Mouse (Mus musculus): Measurements from ENCODE around the gene Rtkn2. TPM values are rescaled to one million over a fixed set of nuclear protein-coding genes. Genes with fewer than 3 reads are reported as not detected.

Rtkn2 gene
- polyA plus RNA-seq, 1 experiment = 0.14 TPM

- TF ChIP-seq POLR2A (IDR thresholded peaks at IDR 0.05; ENCODE audit: control insufficient read depth, low read depth, low read length) (no peak), CTCF (IDR thresholded peaks at IDR 0.05; ENCODE audit: control insufficient read depth, insufficient read depth, insufficient replicate concordance, low read depth, low read length) (no peak)
- H3K27ac ChIP-seq (ENCODE audit: control insufficient read depth, insufficient read depth, low read depth, low read length) = no peak overlapping the region
- H3K4me1 ChIP-seq (ENCODE audit: control insufficient read depth, insufficient read depth, low read length) = 0 out of 2 replicates have a peak, but pooled peaks cover 3% of the 10 kb centered on the region
- H3K4me3 ChIP-seq (ENCODE audit: control insufficient read depth, low read depth, low read length) = peak overlapping the region; percentile 20; the same call in 1 of the 2 replicates
- H3K36me3 ChIP-seq (ENCODE audit: control insufficient read depth, insufficient read depth, low read length) = no peaks in the 10 kb centered on the region
- no peaks in the 10 kb centered on the region for H3K27me3 ChIP-seq (ENCODE audit: control insufficient read depth, insufficient read depth, low read length)
Observed at GRCm38 (mm10) chr10:68051316-68051933, 72.1 kb downstream of the Rtkn2 start.

DNA sequence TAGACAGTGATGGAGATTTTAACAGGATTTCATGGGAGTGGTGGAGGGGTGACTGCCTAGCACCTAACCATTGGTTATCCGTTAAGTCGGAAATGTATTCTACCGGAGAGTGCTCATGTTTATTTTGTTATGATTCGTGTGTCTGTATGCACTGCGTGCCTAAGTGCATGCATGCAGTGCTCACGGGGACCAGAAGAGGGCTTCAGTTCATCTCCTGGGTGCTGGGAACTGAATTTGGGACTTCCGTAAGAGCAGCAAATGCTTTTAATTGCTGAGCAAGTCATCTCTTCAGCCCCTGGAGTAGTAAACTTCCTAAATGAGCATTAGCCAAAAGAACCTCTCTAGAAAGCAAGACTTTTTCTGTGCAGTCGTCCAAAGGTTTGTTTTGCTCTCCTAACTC lies 72.9 kb downstream of the Rtkn2 start:
- H3K4me1 ChIP-seq (ENCODE audit: control insufficient read depth, insufficient read depth, low read length) = 0 out of 2 replicates have a peak, but pooled peaks cover 3% of the 10 kb centered on the region
- H3K27me3 ChIP-seq (ENCODE audit: control insufficient read depth, insufficient read depth, low read length) = no peaks in the 10 kb centered on the region
- TF ChIP-seq CTCF (IDR thresholded peaks at IDR 0.05; ENCODE audit: control insufficient read depth, insufficient read depth, insufficient replicate concordance, low read depth, low read length) = no peak
- TF ChIP-seq POLR2A (IDR thresholded peaks at IDR 0.05; ENCODE audit: control insufficient read depth, low read depth, low read length) = no peak
- H3K27ac ChIP-seq (ENCODE audit: control insufficient read depth, insufficient read depth, low read depth, low read length) = no peak overlapping the region
- no peaks in the 10 kb centered on the region for H3K36me3 ChIP-seq (ENCODE audit: control insufficient read depth, insufficient read depth, low read length)
- no peak overlapping the region for H3K4me3 ChIP-seq (ENCODE audit: control insufficient read depth, low read depth, low read length)

DNA sequence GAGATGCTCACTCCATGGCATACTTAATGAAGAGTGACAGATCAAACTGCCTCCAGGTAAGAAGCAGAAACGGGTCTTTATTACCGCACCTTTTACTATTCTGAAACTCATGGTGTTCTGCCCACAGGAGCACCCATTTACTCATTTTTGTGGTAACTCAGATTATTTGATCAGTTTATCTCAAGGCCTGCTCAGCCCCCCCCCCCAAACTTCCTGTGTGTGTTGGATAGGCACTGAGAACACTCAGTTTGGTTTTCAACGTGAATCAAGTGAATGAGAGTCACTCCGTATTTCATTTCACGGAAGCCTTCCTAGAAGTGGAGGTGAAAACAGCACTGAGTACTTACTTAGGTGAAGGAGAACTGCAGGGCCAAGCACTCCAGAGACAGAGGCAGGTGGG lies 74.8 kb downstream of the Rtkn2 start:
- Histone ChIP-seq H3K27ac (ENCODE audit: control insufficient read depth, insufficient read depth, low read depth, low read length) (no peak overlapping the region), H3K36me3 (ENCODE audit: control insufficient read depth, insufficient read depth, low read length) (no peaks in the 10 kb centered on the region), H3K4me1 (ENCODE audit: control insufficient read depth, insufficient read depth, low read length) (0 out of 2 replicates have a peak, but pooled peaks cover 3% of the 10 kb centered on the region), H3K4me3 (ENCODE audit: control insufficient read depth, low read depth, low read length) (no peak overlapping the region), H3K27me3 (ENCODE audit: control insufficient read depth, insufficient read depth, low read length) (no peaks in the 10 kb centered on the region)
- TF ChIP-seq POLR2A (IDR thresholded peaks at IDR 0.05; ENCODE audit: control insufficient read depth, low read depth, low read length) = no peak
- TF ChIP-seq CTCF (IDR thresholded peaks at IDR 0.05; ENCODE audit: control insufficient read depth, insufficient read depth, insufficient replicate concordance, low read depth, low read length) = no peak

DNA sequence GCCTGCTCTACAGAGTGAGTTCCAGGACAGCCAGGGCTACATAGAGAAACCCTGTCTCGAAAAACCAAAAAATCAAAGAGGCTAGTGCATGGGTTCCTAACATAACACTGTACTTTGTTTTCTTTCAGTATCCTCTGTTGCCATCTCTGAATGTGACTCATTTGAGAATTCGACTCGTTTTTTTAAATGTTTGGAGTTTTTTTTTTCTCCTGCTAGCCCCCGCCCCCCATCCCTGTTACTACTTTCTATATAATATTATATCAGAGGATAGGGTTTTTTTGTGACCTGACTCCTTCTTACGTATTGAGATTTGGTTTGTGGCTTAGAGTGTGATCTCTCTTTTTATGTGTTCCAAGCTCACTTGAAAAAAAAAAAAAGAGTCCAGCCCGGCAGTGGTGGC lies 75.3 kb downstream of the Rtkn2 start:
- Histone ChIP-seq H3K4me1 (ENCODE audit: control insufficient read depth, insufficient read depth, low read length) (0 out of 2 replicates have a peak, but pooled peaks cover 3% of the 10 kb centered on the region), H3K36me3 (ENCODE audit: control insufficient read depth, insufficient read depth, low read length) (no peaks in the 10 kb centered on the region), H3K4me3 (ENCODE audit: control insufficient read depth, low read depth, low read length) (no peak overlapping the region), H3K27ac (ENCODE audit: control insufficient read depth, insufficient read depth, low read depth, low read length) (no peak overlapping the region), H3K27me3 (ENCODE audit: control insufficient read depth, insufficient read depth, low read length) (no peaks in the 10 kb centered on the region)
- no peak for TF ChIP-seq CTCF (IDR thresholded peaks at IDR 0.05; ENCODE audit: control insufficient read depth, insufficient read depth, insufficient replicate concordance, low read depth, low read length)
- TF ChIP-seq POLR2A (IDR thresholded peaks at IDR 0.05; ENCODE audit: control insufficient read depth, low read depth, low read length) = no peak

DNA sequence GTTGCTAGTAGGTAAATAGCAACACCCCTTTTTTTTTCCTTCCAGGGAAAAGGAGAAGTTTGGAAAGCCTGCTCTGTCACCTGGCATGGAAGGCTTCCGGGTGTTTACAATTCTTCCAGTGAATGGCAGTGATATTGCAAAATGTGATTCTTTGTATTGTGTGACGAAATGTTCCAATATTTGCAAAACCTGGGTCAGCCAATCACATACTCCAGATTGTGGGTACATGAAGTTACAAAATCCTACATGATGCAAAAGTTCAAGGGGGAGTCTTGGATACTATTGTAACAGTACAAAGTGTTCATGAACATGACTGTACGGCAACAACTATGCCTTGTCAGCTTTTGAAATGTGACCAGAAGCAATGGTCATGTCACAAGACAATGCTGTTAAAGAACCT lies 78.5 kb downstream of the Rtkn2 start:
- Histone ChIP-seq H3K4me3 (ENCODE audit: control insufficient read depth, low read depth, low read length) (no peak overlapping the region), H3K36me3 (ENCODE audit: control insufficient read depth, insufficient read depth, low read length) (no peaks in the 10 kb centered on the region), H3K27ac (ENCODE audit: control insufficient read depth, insufficient read depth, low read depth, low read length) (no peak overlapping the region), H3K4me1 (ENCODE audit: control insufficient read depth, insufficient read depth, low read length) (no peaks in the 10 kb centered on the region), H3K27me3 (ENCODE audit: control insufficient read depth, insufficient read depth, low read length) (no peaks in the 10 kb centered on the region)
- TF ChIP-seq POLR2A (IDR thresholded peaks at IDR 0.05; ENCODE audit: control insufficient read depth, low read depth, low read length) (no peak), CTCF (IDR thresholded peaks at IDR 0.05; ENCODE audit: control insufficient read depth, insufficient read depth, insufficient replicate concordance, low read depth, low read length) (no peak)

- no peak overlapping the region for H3K4me3 ChIP-seq (ENCODE audit: control insufficient read depth, low read depth, low read length)
- no peak for TF ChIP-seq CTCF (IDR thresholded peaks at IDR 0.05; ENCODE audit: control insufficient read depth, insufficient read depth, insufficient replicate concordance, low read depth, low read length)
- no peak for TF ChIP-seq POLR2A (IDR thresholded peaks at IDR 0.05; ENCODE audit: control insufficient read depth, low read depth, low read length)
- no peaks in the 10 kb centered on the region for H3K36me3 ChIP-seq (ENCODE audit: control insufficient read depth, insufficient read depth, low read length)
- H3K27ac ChIP-seq (ENCODE audit: control insufficient read depth, insufficient read depth, low read depth, low read length) = no peak overlapping the region
- H3K27me3 ChIP-seq (ENCODE audit: control insufficient read depth, insufficient read depth, low read length) = no peaks in the 10 kb centered on the region
- no peaks in the 10 kb centered on the region for H3K4me1 ChIP-seq (ENCODE audit: control insufficient read depth, insufficient read depth, low read length)
Observed at GRCm38 (mm10) chr10:68058378-68058777, 79.0 kb downstream of the Rtkn2 start.

GRCm38 (mm10) chr10:68060590-68061248 lies 81.3 kb downstream of the Rtkn2 start:
- no peak overlapping the region for H3K4me3 ChIP-seq (ENCODE audit: control insufficient read depth, low read depth, low read length)
- no peaks in the 10 kb centered on the region for H3K27me3 ChIP-seq (ENCODE audit: control insufficient read depth, insufficient read depth, low read length)
- H3K4me1 ChIP-seq (ENCODE audit: control insufficient read depth, insufficient read depth, low read length) = no peaks in the 10 kb centered on the region
- TF ChIP-seq POLR2A (IDR thresholded peaks at IDR 0.05; ENCODE audit: control insufficient read depth, low read depth, low read length) = no peak
- no peak for TF ChIP-seq CTCF (IDR thresholded peaks at IDR 0.05; ENCODE audit: control insufficient read depth, insufficient read depth, insufficient replicate concordance, low read depth, low read length)
- no peaks in the 10 kb centered on the region for H3K36me3 ChIP-seq (ENCODE audit: control insufficient read depth, insufficient read depth, low read length)
- peak overlapping the region; percentile 39; the same call in 1 of the 2 replicates for H3K27ac ChIP-seq (ENCODE audit: control insufficient read depth, insufficient read depth, low read depth, low read length)

Data from testis, adult 2 months (tissue).